Mouse (Mus musculus): ENCODE measurements around the gene Bet1. TPM values are rescaled to one million over a fixed set of nuclear protein-coding genes. Genes with fewer than 3 reads are reported as not detected.

The Bet1 gene
- polyA plus RNA-seq, 1 experiment, result 6.1 TPM

DNA sequence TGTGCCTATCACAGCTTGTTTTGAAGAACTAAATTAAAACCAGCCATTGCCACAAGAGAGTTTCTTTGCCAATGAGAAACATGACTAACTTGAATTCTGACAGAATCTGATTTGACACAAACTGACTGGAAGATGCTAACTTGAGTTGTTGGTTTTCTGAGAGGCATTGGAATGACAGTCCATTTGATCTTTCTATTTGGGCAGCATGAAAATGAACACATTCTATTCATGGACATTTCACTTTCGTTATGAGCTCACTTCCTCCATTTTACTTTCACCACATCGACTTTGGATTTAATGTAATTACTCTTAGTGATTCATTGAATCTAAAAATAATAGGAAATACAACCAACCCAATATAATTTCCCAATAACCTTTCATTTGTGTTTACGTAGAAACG, 32.4 kb downstream of the Bet1 start:
- Histone ChIP-seq H3K4me3 (ENCODE audit: extremely low read depth, insufficient read depth, insufficient read length) (no peak overlapping the region), H3K27me3 (ENCODE audit: control insufficient read depth, insufficient read depth, low read length) (no peaks in the 10 kb centered on the region), H3K4me1 (ENCODE audit: control insufficient read depth, insufficient read depth, insufficient read length) (no peaks in the 10 kb centered on the region), H3K36me3 (ENCODE audit: control insufficient read depth, insufficient read depth, low read length) (no peaks in the 10 kb centered on the region), H3K27ac (ENCODE audit: insufficient read depth, low read length) (no peak overlapping the region)
- no peak for DNase-seq (ENCODE audit: low read depth in 1 of 2, low spot score in 2 of 2)
- TF ChIP-seq CTCF (IDR thresholded peaks at IDR 0.05; ENCODE audit: extremely low read depth, insufficient read depth, insufficient read length, insufficient replicate concordance) (no peak), POLR2A (IDR thresholded peaks at IDR 0.05; ENCODE audit: low read depth, low read length) (no peak)
- 82% methylated on average over 4 of the region's 4 CpGs for WGBS

DNA sequence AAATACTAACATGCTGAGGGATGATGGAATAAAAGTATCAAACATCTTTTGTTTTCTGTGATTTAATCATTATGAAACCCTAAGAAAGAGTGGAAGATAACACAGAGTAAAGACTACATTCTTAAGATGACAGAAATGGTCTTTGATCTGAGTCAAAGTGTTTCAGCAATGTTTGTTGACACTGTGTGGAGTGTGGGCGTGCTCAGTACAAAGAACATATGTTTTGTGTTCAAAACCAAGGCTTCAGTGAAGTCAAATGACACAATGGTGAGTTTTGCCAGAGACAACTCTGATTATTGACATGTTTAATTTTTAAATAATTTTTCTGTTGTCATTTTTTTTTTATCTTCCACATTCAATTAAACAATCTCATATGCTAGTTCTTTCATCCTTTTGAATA, 33.9 kb downstream of the Bet1 start:
- 62% methylated on average over 1 of the region's 1 CpGs for WGBS
- no peak for DNase-seq (ENCODE audit: low read depth in 1 of 2, low spot score in 2 of 2)
- Histone ChIP-seq H3K36me3 (ENCODE audit: control insufficient read depth, insufficient read depth, low read length) (no peaks in the 10 kb centered on the region), H3K4me3 (ENCODE audit: extremely low read depth, insufficient read depth, insufficient read length) (no peak overlapping the region), H3K27ac (ENCODE audit: insufficient read depth, low read length) (no peak overlapping the region), H3K27me3 (ENCODE audit: control insufficient read depth, insufficient read depth, low read length) (no peaks in the 10 kb centered on the region), H3K4me1 (ENCODE audit: control insufficient read depth, insufficient read depth, insufficient read length) (no peaks in the 10 kb centered on the region)
- TF ChIP-seq CTCF (IDR thresholded peaks at IDR 0.05; ENCODE audit: extremely low read depth, insufficient read depth, insufficient read length, insufficient replicate concordance) (no peak), POLR2A (IDR thresholded peaks at IDR 0.05; ENCODE audit: low read depth, low read length) (no peak)

DNA sequence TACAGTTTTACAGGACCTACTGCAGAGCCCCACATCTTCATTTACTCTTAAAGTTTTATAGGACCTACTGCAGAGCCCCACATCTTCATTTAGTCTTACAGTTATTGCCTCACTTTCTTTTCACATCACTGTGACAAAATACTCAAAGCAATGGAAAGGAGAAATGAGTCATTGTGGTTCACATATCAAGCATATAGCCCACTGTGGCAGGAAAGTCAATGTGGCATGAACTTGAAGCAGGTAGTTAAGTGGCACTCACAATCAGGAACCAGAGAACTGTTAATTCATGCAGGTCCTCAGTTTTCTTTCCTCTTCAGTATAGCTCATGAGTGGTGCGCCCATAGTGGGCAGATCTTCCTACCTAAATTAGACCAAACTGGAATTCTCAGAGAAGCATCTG, 39.6 kb downstream of the Bet1 start:
- no peak for DNase-seq (ENCODE audit: low read depth in 1 of 2, low spot score in 2 of 2)
- no peak for TF ChIP-seq POLR2A (IDR thresholded peaks at IDR 0.05; ENCODE audit: low read depth, low read length)
- TF ChIP-seq CTCF (IDR thresholded peaks at IDR 0.05; ENCODE audit: extremely low read depth, insufficient read depth, insufficient read length, insufficient replicate concordance), result no peak
- no peak overlapping the region for H3K4me3 ChIP-seq (ENCODE audit: extremely low read depth, insufficient read depth, insufficient read length)
- H3K36me3 ChIP-seq (ENCODE audit: control insufficient read depth, insufficient read depth, low read length), result no peaks in the 10 kb centered on the region
- WGBS, result 90% methylated on average over 1 of the region's 1 CpGs
- H3K4me1 ChIP-seq (ENCODE audit: control insufficient read depth, insufficient read depth, insufficient read length), result no peaks in the 10 kb centered on the region
- no peaks in the 10 kb centered on the region for H3K27me3 ChIP-seq (ENCODE audit: control insufficient read depth, insufficient read depth, low read length)
- no peak overlapping the region for H3K27ac ChIP-seq (ENCODE audit: insufficient read depth, low read length)

DNA sequence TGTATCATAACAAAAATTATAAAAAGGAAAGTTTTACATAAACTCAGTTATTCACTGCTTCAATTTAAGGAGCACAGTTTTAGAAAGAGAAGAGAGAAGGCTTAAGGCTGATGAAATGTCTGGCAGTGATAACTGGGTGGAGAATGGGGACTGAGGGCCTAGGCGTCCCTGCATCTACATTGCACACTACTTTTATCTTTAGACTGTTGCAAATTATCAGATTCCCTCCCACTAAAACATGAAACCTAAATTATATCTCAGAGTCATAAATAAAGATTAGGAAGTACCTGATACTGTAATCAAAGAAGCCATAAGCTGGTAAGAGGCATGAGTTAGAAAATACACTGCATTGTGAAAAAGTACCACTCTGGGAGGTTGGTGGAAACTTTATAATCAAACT, 45.0 kb downstream of the Bet1 start:
- 73% methylated on average over 1 of the region's 1 CpGs for WGBS
- Histone ChIP-seq H3K4me1 (ENCODE audit: control insufficient read depth, insufficient read depth, insufficient read length) (no peaks in the 10 kb centered on the region), H3K36me3 (ENCODE audit: control insufficient read depth, insufficient read depth, low read length) (no peaks in the 10 kb centered on the region), H3K27me3 (ENCODE audit: control insufficient read depth, insufficient read depth, low read length) (no peaks in the 10 kb centered on the region), H3K4me3 (ENCODE audit: extremely low read depth, insufficient read depth, insufficient read length) (no peak overlapping the region), H3K27ac (ENCODE audit: insufficient read depth, low read length) (no peak overlapping the region)
- TF ChIP-seq CTCF (IDR thresholded peaks at IDR 0.05; ENCODE audit: extremely low read depth, insufficient read depth, insufficient read length, insufficient replicate concordance) (no peak), POLR2A (IDR thresholded peaks at IDR 0.05; ENCODE audit: low read depth, low read length) (no peak)
- DNase-seq (ENCODE audit: low read depth in 1 of 2, low spot score in 2 of 2), result no peak

DNA sequence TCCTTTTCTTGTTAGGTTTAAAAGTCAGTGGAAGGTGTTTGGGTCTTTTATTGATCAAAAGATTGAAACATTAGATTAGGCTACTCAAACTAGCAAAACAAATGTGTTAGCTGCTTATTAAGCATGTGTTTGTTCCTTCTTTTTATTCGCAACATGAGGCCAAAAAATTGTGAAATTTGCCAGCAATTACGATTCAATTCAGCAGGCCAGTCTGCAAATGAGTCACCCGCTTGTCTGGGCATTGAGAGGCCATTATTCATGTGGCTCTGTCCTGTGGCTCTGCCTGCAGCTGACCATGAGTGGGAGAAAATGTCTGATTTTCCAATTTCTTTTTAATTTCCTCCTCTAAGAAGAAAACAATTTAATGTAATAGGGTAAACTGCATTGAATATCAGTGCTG, 55.8 kb downstream of the Bet1 start:
- H3K27ac ChIP-seq (ENCODE audit: insufficient read depth, low read length), result no peak overlapping the region
- TF ChIP-seq POLR2A (IDR thresholded peaks at IDR 0.05; ENCODE audit: low read depth, low read length) (no peak), CTCF (IDR thresholded peaks at IDR 0.05; ENCODE audit: extremely low read depth, insufficient read depth, insufficient read length, insufficient replicate concordance) (no peak)
- no peak for DNase-seq (ENCODE audit: low read depth in 1 of 2, low spot score in 2 of 2)
- H3K27me3 ChIP-seq (ENCODE audit: control insufficient read depth, insufficient read depth, low read length), result no peaks in the 10 kb centered on the region
- H3K4me1 ChIP-seq (ENCODE audit: control insufficient read depth, insufficient read depth, insufficient read length), result no peaks in the 10 kb centered on the region
- H3K36me3 ChIP-seq (ENCODE audit: control insufficient read depth, insufficient read depth, low read length), result no peaks in the 10 kb centered on the region
- H3K4me3 ChIP-seq (ENCODE audit: extremely low read depth, insufficient read depth, insufficient read length), result no peak overlapping the region
- 84% methylated on average over 3 of the region's 3 CpGs for WGBS

Other genes with a start within 250 kb of the Bet1 start
- 0.54 and 0.63 TPM in 2 replicates for gene Tfpi2, start 98.1 kb downstream of the Bet1 start, polyA plus RNA-seq (2012; rRNA removed)
- gene Gngt1, start 93.2 kb downstream of the Bet1 start, polyA plus RNA-seq (2012; rRNA removed), result not detected in 2 replicates
- 6.4 and 6.8 TPM in 2 replicates for gene Gng11, start 83.1 kb downstream of the Bet1 start, polyA plus RNA-seq (2012; rRNA removed)